Mouse (Mus musculus) 3134 (cell line): ENCODE data around the gene Olfr1309.
"Not testable (repeated sequence)": the region's sequence is repeated elsewhere in the genome, so short reads cannot be mapped to it uniquely, and the experiment has no call there.

Experiments
- DNase-seq: peaks from one replicate; pipeline ENCODE4 v3.0.0-alpha.2; 2011; ENCODE audit warnings: low spot score; ENCODE audit not compliant: insufficient read length; ENCODE audit errors: extremely low read depth

Olfr1309 gene

GRCm38 (mm10) chr2:111990181-111990580 lies at the start of gene Olfr1309:
TSS of gene Olfr1309 (minus strand) at chr2:111990281.
- DNase-seq, result no peak

GRCm38 (mm10) chr2:112026971-112027370 lies 36.9 kb upstream of the Olfr1309 start:
- not testable (repeated sequence) for DNase-seq

DNA sequence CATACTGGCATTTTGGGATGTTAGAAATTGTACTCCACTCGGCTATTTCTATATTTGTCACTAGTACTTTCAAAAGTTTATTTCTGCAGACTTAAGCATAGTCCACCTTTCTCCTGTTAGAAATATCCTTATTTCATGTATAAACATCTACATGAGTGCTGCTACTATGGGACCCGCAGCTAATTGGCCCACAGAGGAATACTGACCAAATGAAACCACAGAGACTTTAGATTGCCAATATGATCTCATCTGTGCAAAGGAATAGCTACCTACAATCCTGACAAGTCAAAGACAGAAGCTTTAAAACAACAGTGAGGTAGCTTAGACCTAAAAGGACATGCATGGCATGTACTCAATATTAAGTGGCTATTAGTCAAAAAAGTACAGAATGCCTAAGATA lies 34.2 kb upstream of the Olfr1309 start, which contains the start of gene Olfr1311:
Gene Olfr1311, minus strand, starts transcription at position 101 of the 400 bp plus-strand sequence.
- DNase-seq, result no peak

DNA sequence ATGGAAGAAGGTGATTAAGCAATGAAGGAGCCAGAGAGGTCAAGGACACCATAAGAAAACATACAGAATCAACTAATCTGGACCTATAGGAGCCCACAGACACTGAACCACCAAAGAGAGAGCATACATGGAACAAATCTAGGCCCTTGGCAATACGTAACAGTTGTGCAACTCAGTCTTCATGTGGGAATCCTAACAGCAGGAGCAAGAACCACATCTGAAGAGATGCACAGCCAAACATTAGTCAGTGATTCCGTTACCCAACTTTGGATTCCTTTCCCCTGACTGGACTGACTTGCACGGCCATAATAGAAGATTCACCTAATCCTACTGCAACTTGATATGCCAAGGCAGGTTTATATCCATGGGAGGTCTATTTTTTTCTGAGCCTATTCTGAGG lies 24.8 kb upstream of the Olfr1309 start:
- DNase-seq, result no peak

- no peak for DNase-seq
Observed at GRCm38 (mm10) chr2:112012608-112013007, 22.5 kb upstream of the Olfr1309 start, which contains the start of gene Olfr1310. TSS of gene Olfr1310 (minus strand) at chr2:112012708.

DNA sequence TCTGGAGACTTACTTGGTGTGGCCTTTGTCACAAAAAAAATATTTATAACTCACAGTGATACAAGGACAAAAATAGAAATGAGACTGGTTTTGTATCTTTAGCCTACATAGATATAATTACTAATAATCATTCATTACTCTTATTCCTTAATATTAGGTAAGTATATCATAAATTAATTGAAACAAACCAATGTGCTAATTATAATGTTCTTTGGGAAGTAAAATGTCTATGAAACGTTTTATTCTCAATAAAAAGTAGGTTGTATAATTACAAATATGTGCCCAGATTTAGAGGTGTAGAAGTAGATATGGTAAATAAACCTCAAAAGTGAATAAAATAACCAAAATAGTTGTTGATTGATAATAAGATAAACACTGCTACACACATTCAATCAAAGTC lies 25.2 kb downstream of the Olfr1309 start, which contains the start of gene Olfr1308:
Gene Olfr1308, minus strand, starts transcription at position 101 of the 400 bp plus-strand sequence.
- DNase-seq, result no peak

GRCm38 (mm10) chr2:111949340-111949739 lies 40.7 kb downstream of the Olfr1309 start, which contains the start of gene Olfr1307:
TSS of gene Olfr1307 (minus strand) at chr2:111949440.
- no peak for DNase-seq
